Comparison of ENCODE assay signal across 8 mouse cellular contexts in genomic region chr16:36828820-36829219, GRCm38 (mm10). TPM values are rescaled to one million over a fixed set of nuclear protein-coding genes. Genes with fewer than 3 reads are reported as not detected.
A peak's percentile ranks its signal among the peaks of the same experiment; 100 is the strongest.
DNase-seq lines count a peak whose midpoint lies in the region; ATAC-seq and TF ChIP-seq lines count a peak whose summit lies in the region.

No protein-coding gene starts in this region.

- TF ChIP-seq CTCF in thymus, adult 2 months (IDR thresholded peaks at IDR 0.05; ENCODE audit: borderline replicate concordance, control insufficient read depth, extremely low read depth, insufficient read depth, low read length, poor library complexity) = no peak
- no peak for TF ChIP-seq CTCF in olfactory bulb, adult 2 months (IDR thresholded peaks at IDR 0.05; ENCODE audit: insufficient read depth, low read depth, low read length)

- H3K27ac ChIP-seq in thymus, adult 2 months (ENCODE audit: control insufficient read depth, insufficient read depth, low read length) = no peak overlapping the region
- H3K27ac ChIP-seq in intestine, embryonic 16.5 days (ENCODE audit: low read length) = no peak overlapping the region
- no peak overlapping the region for H3K27ac ChIP-seq in olfactory bulb, adult 2 months (ENCODE audit: insufficient read depth, low read depth, low read length)

- DNase-seq in cerebellum, adult 8-10 months = peak; percentile 11
- DNase-seq in cerebellum, postnatal 14 days = no peak
- no peak for DNase-seq in thymus, adult 2 months
- no peak for DNase-seq in thymus, postnatal 0 days (ENCODE audit: low spot score)
- DNase-seq in urinary bladder, postnatal 14 days (ENCODE audit: low spot score) = no peak
- DNase-seq in urinary bladder, adult 18-20 months (ENCODE audit: low spot score in 2 of 2) = no peak

- peak overlapping the region; percentile 73; the same call in 1 of the 2 replicates for H3K4me3 ChIP-seq in thymus, adult 2 months (ENCODE audit: control insufficient read depth, insufficient read depth, low read length)
- peak overlapping the region; percentile 77 for H3K4me3 ChIP-seq in intestine, embryonic 16.5 days (ENCODE audit: low read length)
- H3K4me3 ChIP-seq in olfactory bulb, adult 2 months (ENCODE audit: insufficient read depth, low read depth, low read length) = peak overlapping the region; percentile 98

- no peaks in the 10 kb centered on the region for H3K27me3 ChIP-seq in thymus, adult 2 months (ENCODE audit: control insufficient read depth, insufficient read depth, low read length)
- H3K27me3 ChIP-seq in intestine, embryonic 16.5 days (replicated peaks; ENCODE audit: control insufficient read depth, insufficient read depth, low read length) = no peaks in the 10 kb centered on the region

- no peaks in the 10 kb centered on the region for H3K36me3 ChIP-seq in thymus, adult 2 months (ENCODE audit: control insufficient read depth, insufficient read depth, low read length)
- H3K36me3 ChIP-seq in intestine, embryonic 16.5 days (ENCODE audit: control insufficient read depth, insufficient read depth, low read length) = no peaks in the 10 kb centered on the region

- H3K9ac ChIP-seq in intestine, embryonic 16.5 days (ENCODE audit: low read depth, low read length) = peak overlapping the region; percentile 87

- peak; percentile 19 for ATAC-seq in intestine, embryonic 16.5 days

- TF ChIP-seq POLR2A in thymus, adult 2 months (IDR thresholded peaks at IDR 0.05; ENCODE audit: control insufficient read depth, extremely low read depth, insufficient read depth, low read length, poor library complexity) = no peak
- TF ChIP-seq POLR2A in olfactory bulb, adult 2 months (IDR thresholded peaks at IDR 0.05; ENCODE audit: insufficient read depth, low read depth, low read length) = no peak

- peak overlapping the region; percentile 82 for H3K4me2 ChIP-seq in intestine, embryonic 16.5 days (ENCODE audit: low read depth, low read length)

- WGBS in thymus, adult 2 months = 26% methylated on average over 11 of the region's 11 CpGs
- 6% methylated on average over 11 of the region's 11 CpGs for WGBS in intestine, embryonic 16.5 days
- WGBS in olfactory bulb, adult 2 months = 1% methylated on average over 11 of the region's 11 CpGs

- H3K9me3 ChIP-seq in intestine, embryonic 16.5 days (ENCODE audit: control insufficient read depth, low read length) = no peaks in the 10 kb centered on the region

- peaks cover 8% of the 10 kb centered on the region for H3K4me1 ChIP-seq in thymus, adult 2 months (replicated peaks; ENCODE audit: control insufficient read depth, insufficient read depth, low read length)
- H3K4me1 ChIP-seq in intestine, embryonic 16.5 days (ENCODE audit: control insufficient read depth, insufficient read depth, low read length) = peaks cover 7% of the 10 kb centered on the region
- peaks cover 4% of the 10 kb centered on the region for H3K4me1 ChIP-seq in olfactory bulb, adult 2 months (ENCODE audit: control insufficient read depth, insufficient read depth, low read length)

RNA-seq across cellular contexts. Expression of gene Iqcb1, which starts 0.6 kb away (rescaled TPM):
- 2.6 and 4.1 TPM in 2 replicates for polyA plus RNA-seq in thymus, adult 2 months (2012; rRNA removed)
- polyA plus RNA-seq in thymus, postnatal 0 days (2015; fragmentation: Nextera tagmentation; extraction: Ambion mirVana) = 20.4 and 22.8 TPM in 2 replicates
- 19.1 and 20.6 TPM in 2 replicates for polyA plus RNA-seq in intestine, embryonic 16.5 days (2015; fragmentation: Nextera tagmentation; extraction: Ambion mirVana)
- not detected in 2 replicates for polyA plus RNA-seq in olfactory bulb, adult 2 months (2012; ENCODE audit: insufficient read depth, insufficient read length, low replicate concordance, missing spikeins)

RNA-seq across cellular contexts. Expression of gene Slc15a2, which starts 44.1 kb away (rescaled TPM):
- 5.5 and 7.1 TPM in 2 replicates for polyA plus RNA-seq in thymus, adult 2 months (2012; rRNA removed)
- 1.1 and 1.4 TPM in 2 replicates for polyA plus RNA-seq in thymus, postnatal 0 days (2015; fragmentation: Nextera tagmentation; extraction: Ambion mirVana)
- 8.5 and 12.0 TPM in 2 replicates for polyA plus RNA-seq in intestine, embryonic 16.5 days (2015; fragmentation: Nextera tagmentation; extraction: Ambion mirVana)
- not detected in 2 replicates for polyA plus RNA-seq in olfactory bulb, adult 2 months (2012; ENCODE audit: insufficient read depth, insufficient read length, low replicate concordance, missing spikeins)

RNA-seq across cellular contexts. Expression of gene Eaf2, which starts 46.0 kb away (rescaled TPM):
- polyA plus RNA-seq in thymus, adult 2 months (2012; rRNA removed) = 0.65 and 1.2 TPM in 2 replicates
- 5.3 and 5.8 TPM in 2 replicates for polyA plus RNA-seq in thymus, postnatal 0 days (2015; fragmentation: Nextera tagmentation; extraction: Ambion mirVana)
- polyA plus RNA-seq in intestine, embryonic 16.5 days (2015; fragmentation: Nextera tagmentation; extraction: Ambion mirVana) = 1.5 and 1.9 TPM in 2 replicates
- not detected in 2 replicates for polyA plus RNA-seq in olfactory bulb, adult 2 months (2012; ENCODE audit: insufficient read depth, insufficient read length, low replicate concordance, missing spikeins)

RNA-seq across cellular contexts. Expression of gene Golgb1, which starts 46.1 kb away (rescaled TPM):
- polyA plus RNA-seq in thymus, adult 2 months (2012; rRNA removed) = 46.6 and 47.6 TPM in 2 replicates
- polyA plus RNA-seq in thymus, postnatal 0 days (2015; fragmentation: Nextera tagmentation; extraction: Ambion mirVana) = 50.2 and 63.9 TPM in 2 replicates
- polyA plus RNA-seq in intestine, embryonic 16.5 days (2015; fragmentation: Nextera tagmentation; extraction: Ambion mirVana) = 76.8 and 91.0 TPM in 2 replicates
- 36.6 TPM in 1 of 2 replicates, not detected in the other for polyA plus RNA-seq in olfactory bulb, adult 2 months (2012; ENCODE audit: insufficient read depth, insufficient read length, low replicate concordance, missing spikeins)
